Mouse (Mus musculus): ENCODE results near the gene Osm. TPM values are rescaled to one million over a fixed set of nuclear protein-coding genes. Genes with fewer than 3 reads are reported as not detected.

The Osm gene
- polyA plus RNA-seq, 1 experiment from 2014 or later = not detected

GRCm38 (mm10) chr11:4202995-4203704 lies 33.1 kb upstream of the Osm start:
- Histone ChIP-seq H3K9ac (replicated peaks) (no peak overlapping the region), H3K4me1 (replicated peaks) (no peaks in the 10 kb centered on the region), H3K27ac (no peak overlapping the region), H3K9me3 (no peaks in the 10 kb centered on the region), H3K27me3 (no peaks in the 10 kb centered on the region), H3K4me3 (replicated peaks) (no peak overlapping the region), H3K4me2 (replicated peaks) (no peak overlapping the region), H3K36me3 (peaks cover 25% of the 10 kb centered on the region)
- no peak for ATAC-seq
- 87% methylated on average over 12 of the region's 12 CpGs for WGBS

GRCm38 (mm10) chr11:4203705-4204074 lies 32.5 kb upstream of the Osm start:
- ATAC-seq = no peak
- no peak overlapping the region for H3K9ac ChIP-seq (replicated peaks)
- peaks cover 30% of the 10 kb centered on the region for H3K36me3 ChIP-seq
- no peaks in the 10 kb centered on the region for H3K9me3 ChIP-seq
- H3K27ac ChIP-seq = no peak overlapping the region
- no peak overlapping the region for H3K4me2 ChIP-seq (replicated peaks)
- H3K27me3 ChIP-seq = no peaks in the 10 kb centered on the region
- no peaks in the 10 kb centered on the region for H3K4me1 ChIP-seq (replicated peaks)
- 62% methylated on average over 2 of the region's 2 CpGs for WGBS
- no peak overlapping the region for H3K4me3 ChIP-seq (replicated peaks)

GRCm38 (mm10) chr11:4205097-4205655 lies 31.0 kb upstream of the Osm start:
- no peak overlapping the region for H3K9ac ChIP-seq (replicated peaks)
- H3K36me3 ChIP-seq = peaks cover 43% of the 10 kb centered on the region
- no peaks in the 10 kb centered on the region for H3K4me1 ChIP-seq (replicated peaks)
- H3K27me3 ChIP-seq = no peaks in the 10 kb centered on the region
- ATAC-seq = no peak
- no peak overlapping the region for H3K27ac ChIP-seq
- WGBS = 85% methylated on average over 5 of the region's 5 CpGs
- no peak overlapping the region for H3K4me3 ChIP-seq (replicated peaks)
- H3K4me2 ChIP-seq (replicated peaks) = no peak overlapping the region
- H3K9me3 ChIP-seq = no peaks in the 10 kb centered on the region

GRCm38 (mm10) chr11:4205951-4206350 lies 30.3 kb upstream of the Osm start:
- Histone ChIP-seq H3K4me3 (replicated peaks) (no peak overlapping the region), H3K9me3 (no peaks in the 10 kb centered on the region), H3K4me1 (replicated peaks) (no peaks in the 10 kb centered on the region), H3K27me3 (no peaks in the 10 kb centered on the region), H3K36me3 (peaks cover 48% of the 10 kb centered on the region), H3K27ac (no peak overlapping the region), H3K4me2 (replicated peaks) (no peak overlapping the region), H3K9ac (replicated peaks) (no peak overlapping the region)
- 94% methylated on average over 7 of the region's 7 CpGs for WGBS
- ATAC-seq = no peak

- H3K4me1 ChIP-seq (replicated peaks) = no peaks in the 10 kb centered on the region
- no peak for ATAC-seq
- no peaks in the 10 kb centered on the region for H3K9me3 ChIP-seq
- no peaks in the 10 kb centered on the region for H3K27me3 ChIP-seq
- H3K4me3 ChIP-seq (replicated peaks) = no peak overlapping the region
- H3K36me3 ChIP-seq = peaks cover 55% of the 10 kb centered on the region
- no peak overlapping the region for H3K27ac ChIP-seq
- no peak overlapping the region for H3K9ac ChIP-seq (replicated peaks)
- 84% methylated on average over 6 of the region's 6 CpGs for WGBS
- H3K4me2 ChIP-seq (replicated peaks) = no peak overlapping the region
Measured at GRCm38 (mm10) chr11:4206563-4206962, 29.7 kb upstream of the Osm start.

- Histone ChIP-seq H3K4me2 (replicated peaks) (no peak overlapping the region), H3K27me3 (no peaks in the 10 kb centered on the region), H3K27ac (no peak overlapping the region), H3K4me3 (replicated peaks) (no peak overlapping the region), H3K9me3 (no peaks in the 10 kb centered on the region), H3K36me3 (peaks cover 62% of the 10 kb centered on the region), H3K4me1 (replicated peaks) (no peaks in the 10 kb centered on the region), H3K9ac (replicated peaks) (no peak overlapping the region)
- ATAC-seq = no peak
- WGBS = 92% methylated on average over 9 of the region's 9 CpGs
Measured at GRCm38 (mm10) chr11:4207655-4208054, 28.6 kb upstream of the Osm start.

- Histone ChIP-seq H3K27ac (no peak overlapping the region), H3K4me1 (replicated peaks) (no peaks in the 10 kb centered on the region), H3K9me3 (no peaks in the 10 kb centered on the region), H3K27me3 (no peaks in the 10 kb centered on the region), H3K4me3 (replicated peaks) (no peak overlapping the region), H3K36me3 (peaks cover 81% of the 10 kb centered on the region), H3K9ac (replicated peaks) (no peak overlapping the region), H3K4me2 (replicated peaks) (no peak overlapping the region)
- ATAC-seq = no peak
- 82% methylated on average over 5 of the region's 5 CpGs for WGBS
Measured at GRCm38 (mm10) chr11:4209556-4209955, 26.7 kb upstream of the Osm start.

- Histone ChIP-seq H3K9me3 (no peaks in the 10 kb centered on the region), H3K4me1 (replicated peaks) (no peaks in the 10 kb centered on the region), H3K9ac (replicated peaks) (no peak overlapping the region), H3K4me3 (replicated peaks) (no peak overlapping the region), H3K27me3 (no peaks in the 10 kb centered on the region), H3K4me2 (replicated peaks) (no peak overlapping the region), H3K36me3 (peaks cover 91% of the 10 kb centered on the region), H3K27ac (no peak overlapping the region)
- WGBS = 88% methylated on average over 1 of the region's 1 CpGs
- no peak for ATAC-seq
Measured at GRCm38 (mm10) chr11:4210786-4211185, 25.4 kb upstream of the Osm start.

- no peak overlapping the region for H3K4me3 ChIP-seq (replicated peaks)
- ATAC-seq = no peak
- H3K27ac ChIP-seq = no peak overlapping the region
- WGBS = 93% methylated on average over 10 of the region's 10 CpGs
- peaks cover 77% of the 10 kb centered on the region for H3K36me3 ChIP-seq
- peaks cover 9% of the 10 kb centered on the region for H3K27me3 ChIP-seq
- H3K4me1 ChIP-seq (replicated peaks) = peaks cover 4% of the 10 kb centered on the region
- H3K9ac ChIP-seq (replicated peaks) = no peak overlapping the region
- H3K9me3 ChIP-seq = peaks cover 4% of the 10 kb centered on the region
- H3K4me2 ChIP-seq (replicated peaks) = no peak overlapping the region
Measured at GRCm38 (mm10) chr11:4213107-4213506, 23.1 kb upstream of the Osm start.

GRCm38 (mm10) chr11:4214572-4214971 lies 21.6 kb upstream of the Osm start:
- Histone ChIP-seq H3K27me3 (peaks cover 23% of the 10 kb centered on the region), H3K27ac (no peak overlapping the region), H3K4me3 (replicated peaks) (no peak overlapping the region), H3K36me3 (peaks cover 63% of the 10 kb centered on the region), H3K9ac (replicated peaks) (no peak overlapping the region), H3K9me3 (peaks cover 4% of the 10 kb centered on the region), H3K4me1 (replicated peaks) (peaks cover 9% of the 10 kb centered on the region), H3K4me2 (replicated peaks) (no peak overlapping the region)
- no peak for ATAC-seq
- 96% methylated on average over 14 of the region's 14 CpGs for WGBS

- peaks cover 4% of the 10 kb centered on the region for H3K9me3 ChIP-seq
- H3K27ac ChIP-seq = no peak overlapping the region
- no peak for ATAC-seq
- H3K4me1 ChIP-seq (replicated peaks) = peaks cover 9% of the 10 kb centered on the region
- H3K4me2 ChIP-seq (replicated peaks) = no peak overlapping the region
- H3K4me3 ChIP-seq (replicated peaks) = no peak overlapping the region
- H3K36me3 ChIP-seq = peaks cover 58% of the 10 kb centered on the region
- H3K27me3 ChIP-seq = peaks cover 27% of the 10 kb centered on the region
- 90% methylated on average over 10 of the region's 10 CpGs for WGBS
- no peak overlapping the region for H3K9ac ChIP-seq (replicated peaks)
Measured at GRCm38 (mm10) chr11:4215061-4215460, 21.2 kb upstream of the Osm start.

- Histone ChIP-seq H3K4me1 (replicated peaks) (peaks cover 9% of the 10 kb centered on the region), H3K9me3 (peaks cover 4% of the 10 kb centered on the region), H3K36me3 (peaks cover 48% of the 10 kb centered on the region), H3K27ac (no peak overlapping the region), H3K4me3 (replicated peaks) (no peak overlapping the region), H3K9ac (replicated peaks) (no peak overlapping the region), H3K4me2 (replicated peaks) (no peak overlapping the region), H3K27me3 (peaks cover 33% of the 10 kb centered on the region)
- WGBS = 82% methylated on average over 9 of the region's 9 CpGs
- ATAC-seq = no peak
Measured at GRCm38 (mm10) chr11:4216248-4217000, 19.8 kb upstream of the Osm start.
